Mouse (Mus musculus): Measurements from ENCODE around the gene Tet3. TPM values are rescaled to one million over a fixed set of nuclear protein-coding genes. Genes with fewer than 3 reads are reported as not detected.

The Tet3 gene
- polyA plus RNA-seq, 1 experiment = 7.0 TPM

GRCm38 (mm10) chr6:83439119-83439767 is 19.6 kb downstream of the Tet3 start:
- peaks cover 62% of the 10 kb centered on the region for H3K4me1 ChIP-seq (ENCODE audit: control insufficient read depth, insufficient read depth, insufficient read length, low read length)
- peak overlapping the region; percentile 90 for H3K4me3 ChIP-seq (ENCODE audit: insufficient read depth, low read depth, low read length)
- H3K27ac ChIP-seq (replicated peaks; ENCODE audit: low read depth, low read length) = peak overlapping the region; percentile 37; the same call in 1 of the 2 replicates

- no peak overlapping the region for H3K4me3 ChIP-seq (ENCODE audit: insufficient read depth, low read depth, low read length)
- H3K27ac ChIP-seq (replicated peaks; ENCODE audit: low read depth, low read length) = no peak overlapping the region
- H3K4me1 ChIP-seq (ENCODE audit: control insufficient read depth, insufficient read depth, insufficient read length, low read length) = peaks cover 63% of the 10 kb centered on the region
Measured at GRCm38 (mm10) chr6:83438584-83438983, 20.3 kb downstream of the Tet3 start.

DNA sequence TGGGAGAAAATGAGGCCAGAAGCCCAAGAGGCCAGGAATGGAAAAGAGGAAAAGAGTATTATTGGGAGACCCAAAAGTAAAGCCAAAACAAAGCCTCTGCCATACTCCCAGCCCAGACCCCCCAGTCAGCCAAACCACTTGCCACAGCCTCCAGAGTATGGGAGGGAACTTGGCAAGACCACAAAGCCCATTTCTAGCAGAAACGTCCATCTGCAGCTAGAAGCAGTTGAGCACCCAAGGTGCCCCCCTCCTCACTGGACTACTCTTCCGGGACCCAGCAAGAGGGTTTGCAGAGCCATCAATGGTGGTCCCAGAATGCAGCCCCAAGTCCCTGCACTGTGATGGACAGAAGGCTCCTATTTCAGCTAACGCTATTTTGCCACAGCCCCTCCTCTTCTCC is 21.1 kb downstream of the Tet3 start:
- H3K4me1 ChIP-seq (ENCODE audit: control insufficient read depth, insufficient read depth, insufficient read length, low read length) = peaks cover 60% of the 10 kb centered on the region

GRCm38 (mm10) chr6:83437225-83437624 is 21.7 kb downstream of the Tet3 start:
- Histone ChIP-seq H3K27ac (replicated peaks; ENCODE audit: low read depth, low read length) (no peak overlapping the region), H3K4me1 (ENCODE audit: control insufficient read depth, insufficient read depth, insufficient read length, low read length) (peaks cover 62% of the 10 kb centered on the region), H3K4me3 (ENCODE audit: insufficient read depth, low read depth, low read length) (no peak overlapping the region)

More for the DNA sequence above, 21.1 kb downstream of the Tet3 start:
- H3K27ac ChIP-seq (replicated peaks; ENCODE audit: low read depth, low read length) = no peak overlapping the region
- no peak overlapping the region for H3K4me3 ChIP-seq (ENCODE audit: insufficient read depth, low read depth, low read length)

GRCm38 (mm10) chr6:83436547-83436946 is 22.3 kb downstream of the Tet3 start:
- Histone ChIP-seq H3K4me1 (ENCODE audit: control insufficient read depth, insufficient read depth, insufficient read length, low read length) (peaks cover 58% of the 10 kb centered on the region), H3K27ac (replicated peaks; ENCODE audit: low read depth, low read length) (no peak overlapping the region)

DNA sequence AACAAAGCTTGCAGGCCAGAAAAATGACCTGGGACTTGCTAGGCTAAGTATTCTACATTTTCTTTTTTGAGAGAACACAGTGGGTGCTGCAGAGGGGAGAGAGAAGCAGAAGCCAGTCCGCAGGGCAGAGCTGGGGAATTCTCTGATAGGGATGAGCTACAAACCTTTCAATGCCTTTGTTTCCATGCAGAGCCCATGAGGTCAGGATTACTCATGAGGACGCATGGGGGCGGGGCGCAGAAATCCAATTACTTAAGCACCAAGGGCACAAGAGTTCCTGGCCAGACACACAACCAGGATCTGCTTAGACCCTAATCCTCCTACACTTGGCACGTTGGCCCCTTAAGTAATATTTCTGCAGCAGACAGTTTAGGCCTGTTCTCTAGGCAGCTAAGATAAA is 23.7 kb downstream of the Tet3 start:
- Histone ChIP-seq H3K4me1 (ENCODE audit: control insufficient read depth, insufficient read depth, insufficient read length, low read length) (peaks cover 54% of the 10 kb centered on the region), H3K27ac (replicated peaks; ENCODE audit: low read depth, low read length) (0 out of 2 replicates have a peak overlapping the region, but pooled peaks have one; percentile 1), H3K4me3 (ENCODE audit: insufficient read depth, low read depth, low read length) (no peak overlapping the region)

More at GRCm38 (mm10) chr6:83436547-83436946, 22.3 kb downstream of the Tet3 start:
- no peak overlapping the region for H3K4me3 ChIP-seq (ENCODE audit: insufficient read depth, low read depth, low read length)

GRCm38 (mm10) chr6:83433546-83433945 is 25.3 kb downstream of the Tet3 start:
- Histone ChIP-seq H3K4me3 (ENCODE audit: insufficient read depth, low read depth, low read length) (no peak overlapping the region), H3K27ac (replicated peaks; ENCODE audit: low read depth, low read length) (peak overlapping the region; percentile 2; the same call in 1 of the 2 replicates), H3K4me1 (ENCODE audit: control insufficient read depth, insufficient read depth, insufficient read length, low read length) (peaks cover 43% of the 10 kb centered on the region)

DNA sequence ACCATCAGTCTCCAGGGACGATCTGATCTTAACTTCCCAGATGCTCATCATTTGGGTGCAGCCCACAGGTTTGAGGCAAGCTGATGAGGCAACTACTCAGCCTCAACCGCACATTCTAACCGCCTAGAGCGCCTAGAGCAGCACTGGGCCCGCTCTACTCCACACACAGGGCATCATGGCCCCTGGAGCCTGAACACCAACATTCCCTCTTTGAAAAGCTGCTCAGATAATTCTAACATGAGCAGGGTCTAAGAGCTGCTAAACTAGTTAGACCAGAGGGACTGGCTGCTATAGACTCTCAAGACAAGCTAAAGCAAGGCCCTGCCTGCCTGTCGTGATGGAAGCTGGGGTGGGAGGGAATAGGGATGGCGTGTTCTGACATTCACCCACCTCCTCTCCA is 25.9 kb downstream of the Tet3 start:
- Histone ChIP-seq H3K4me1 (ENCODE audit: control insufficient read depth, insufficient read depth, insufficient read length, low read length) (peaks cover 47% of the 10 kb centered on the region), H3K27ac (replicated peaks; ENCODE audit: low read depth, low read length) (no peak overlapping the region), H3K4me3 (ENCODE audit: insufficient read depth, low read depth, low read length) (no peak overlapping the region)

DNA sequence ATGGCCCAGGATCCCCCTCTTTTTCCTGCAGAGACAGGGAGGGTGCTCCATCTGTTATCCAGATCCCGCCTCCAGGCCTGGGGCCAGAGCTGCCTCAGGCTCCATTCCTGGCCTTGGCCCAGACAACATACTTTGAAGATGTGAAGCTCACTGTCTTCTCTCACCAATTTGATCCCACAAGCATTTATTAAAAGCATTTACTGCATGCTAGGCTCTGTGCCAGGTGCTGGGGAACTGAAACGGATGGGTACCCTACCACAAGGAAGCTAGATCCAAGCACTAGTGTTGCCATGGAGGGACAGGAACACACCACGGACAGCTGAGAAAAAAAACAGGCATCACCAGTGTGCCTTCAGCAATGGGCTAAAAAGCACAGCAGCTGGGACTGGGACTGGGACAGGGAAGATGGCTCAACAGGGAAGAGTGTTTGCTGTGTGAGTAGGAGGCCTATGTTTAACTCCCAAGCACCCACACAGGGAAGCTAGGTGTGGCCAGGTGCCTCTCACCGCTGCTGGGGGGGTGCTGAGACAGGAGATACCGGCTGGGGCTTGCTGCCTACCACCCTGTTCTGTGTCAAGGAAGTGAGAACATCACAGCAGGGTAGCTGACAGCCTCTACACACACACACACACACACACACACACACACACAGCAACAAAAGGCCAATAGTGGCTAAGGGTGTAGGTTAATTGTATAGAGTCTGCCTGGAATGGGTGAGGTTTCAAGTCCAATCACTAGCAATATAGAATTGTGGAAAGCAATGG is 30.7 kb downstream of the Tet3 start:
- Histone ChIP-seq H3K4me3 (ENCODE audit: insufficient read depth, low read depth, low read length) (no peak overlapping the region), H3K4me1 (ENCODE audit: control insufficient read depth, insufficient read depth, insufficient read length, low read length) (peaks cover 37% of the 10 kb centered on the region), H3K27ac (replicated peaks; ENCODE audit: low read depth, low read length) (peak overlapping the region; percentile 15)

DNA sequence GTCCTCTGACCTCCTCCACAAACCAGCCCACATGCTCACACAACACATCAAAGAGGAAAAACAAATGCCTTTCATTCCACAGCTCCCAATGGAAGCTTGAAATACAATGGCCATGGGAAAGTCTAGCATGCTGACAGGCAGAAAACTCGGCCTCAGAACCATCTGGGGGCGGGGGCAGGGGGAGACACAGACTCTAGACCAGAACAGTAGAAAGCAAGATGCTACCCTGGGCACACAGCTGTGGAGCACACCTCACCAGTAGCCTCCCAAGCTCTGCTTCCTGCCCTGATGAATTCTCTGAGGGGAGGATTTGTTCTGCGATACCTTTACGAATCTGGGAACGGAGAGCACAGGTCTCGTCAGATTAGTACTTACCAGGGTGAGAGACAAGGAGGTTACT is 31.4 kb downstream of the Tet3 start:
- peaks cover 35% of the 10 kb centered on the region for H3K4me1 ChIP-seq (ENCODE audit: control insufficient read depth, insufficient read depth, insufficient read length, low read length)
- peak overlapping the region; percentile 15; the same call in 1 of the 2 replicates for H3K27ac ChIP-seq (replicated peaks; ENCODE audit: low read depth, low read length)
- no peak overlapping the region for H3K4me3 ChIP-seq (ENCODE audit: insufficient read depth, low read depth, low read length)

DNA sequence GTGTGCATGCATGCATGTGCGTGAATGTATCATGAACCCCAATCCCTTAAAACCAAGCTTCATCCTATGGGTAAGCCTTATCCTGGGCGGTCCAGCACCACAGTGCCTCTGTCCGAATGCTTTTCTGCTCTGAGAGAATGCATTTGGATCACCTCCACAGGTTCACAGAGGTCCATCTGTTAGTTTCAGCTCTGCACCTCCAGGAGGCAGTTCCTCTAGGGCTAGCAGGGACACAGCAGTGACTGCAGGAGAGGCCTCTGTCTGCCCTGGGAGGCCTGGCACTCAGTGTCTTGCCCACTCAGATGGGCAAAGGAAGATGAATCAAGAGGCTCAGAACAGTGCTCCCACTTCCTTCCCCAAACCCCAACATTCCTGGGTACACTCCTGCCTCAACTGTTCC is 32.3 kb downstream of the Tet3 start:
- Histone ChIP-seq H3K27ac (replicated peaks; ENCODE audit: low read depth, low read length) (no peak overlapping the region), H3K4me1 (ENCODE audit: control insufficient read depth, insufficient read depth, insufficient read length, low read length) (peaks cover 36% of the 10 kb centered on the region), H3K4me3 (ENCODE audit: insufficient read depth, low read depth, low read length) (no peak overlapping the region)

- Histone ChIP-seq H3K27ac (replicated peaks; ENCODE audit: low read depth, low read length) (peak overlapping the region; percentile 67), H3K4me1 (ENCODE audit: control insufficient read depth, insufficient read depth, insufficient read length, low read length) (peaks cover 38% of the 10 kb centered on the region)
Measured at GRCm38 (mm10) chr6:83424053-83424404, 34.9 kb downstream of the Tet3 start.

DNA sequence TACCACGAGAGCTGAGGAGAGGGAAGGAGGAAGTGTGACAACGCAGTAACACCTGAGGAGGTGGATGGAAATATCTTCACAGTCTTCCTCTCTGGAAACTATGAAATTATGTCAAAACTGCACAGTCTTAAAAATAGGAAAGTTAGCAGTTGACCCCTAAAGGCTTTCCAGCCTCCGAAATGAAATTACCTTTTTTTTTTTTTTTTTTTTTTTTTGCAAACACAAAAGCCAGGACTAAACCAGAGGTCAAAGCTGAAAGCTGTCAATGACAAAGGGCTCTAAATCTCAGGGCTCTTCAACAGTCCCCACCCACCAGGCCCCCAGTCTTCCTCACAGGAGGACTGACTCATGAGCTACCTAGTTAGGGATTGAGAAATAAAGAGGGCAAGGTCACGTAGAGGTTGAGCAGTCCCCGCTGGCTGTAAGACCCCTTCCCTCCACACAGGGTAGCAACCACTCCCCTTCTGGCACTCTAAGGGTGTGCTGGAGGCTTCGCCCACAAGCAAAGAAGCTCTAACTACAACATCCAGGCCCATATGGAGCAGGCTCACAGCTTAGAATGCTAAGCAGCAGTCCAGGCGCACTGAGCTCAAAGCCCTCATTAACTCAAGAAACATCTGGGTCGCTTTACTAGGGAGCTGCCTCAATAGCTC is 35.4 kb downstream of the Tet3 start:
- no peak overlapping the region for H3K4me3 ChIP-seq (ENCODE audit: insufficient read depth, low read depth, low read length)
- H3K4me1 ChIP-seq (ENCODE audit: control insufficient read depth, insufficient read depth, insufficient read length, low read length) = peaks cover 36% of the 10 kb centered on the region
- peak overlapping the region; percentile 67 for H3K27ac ChIP-seq (replicated peaks; ENCODE audit: low read depth, low read length)

More at GRCm38 (mm10) chr6:83424053-83424404, 34.9 kb downstream of the Tet3 start:
- H3K4me3 ChIP-seq (ENCODE audit: insufficient read depth, low read depth, low read length) = no peak overlapping the region

DNA sequence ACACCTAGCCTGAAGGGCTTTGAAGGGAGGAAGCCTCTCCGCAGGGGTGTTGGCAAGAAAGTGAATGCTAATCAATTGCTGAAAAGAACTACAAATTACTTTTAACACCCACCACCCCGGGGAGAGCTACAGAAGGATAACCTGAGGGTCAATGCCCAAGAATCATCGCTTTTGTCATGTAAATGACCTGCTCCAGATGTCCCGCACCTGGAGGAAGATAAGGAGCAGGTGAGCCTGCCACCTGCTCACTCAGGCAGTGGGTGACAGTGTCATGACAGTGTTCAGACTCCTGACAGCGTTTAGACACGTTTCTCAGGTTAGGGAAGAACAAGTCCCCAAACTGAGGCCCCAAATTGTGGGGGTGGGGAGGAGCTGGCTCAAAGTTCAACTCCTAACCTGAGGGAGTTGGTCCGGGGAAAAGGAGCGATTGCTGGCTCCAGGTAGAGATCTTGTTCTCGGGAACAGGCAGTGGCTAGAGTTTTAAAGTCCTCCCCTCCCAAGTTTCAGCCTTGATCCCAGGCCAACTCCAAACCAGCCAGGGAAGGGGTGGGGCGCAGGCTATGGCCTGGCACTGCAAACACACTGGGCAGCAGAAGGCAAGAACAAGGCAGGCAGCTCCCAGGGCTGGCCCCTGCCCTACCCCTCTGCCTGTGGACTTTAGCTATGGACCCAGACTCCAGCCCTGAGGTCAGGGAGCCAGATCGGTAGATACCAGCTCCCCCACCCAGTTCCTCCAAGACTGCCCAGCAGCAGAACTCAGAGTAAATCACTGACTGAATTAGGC is 36.8 kb downstream of the Tet3 start:
- Histone ChIP-seq H3K27ac (replicated peaks; ENCODE audit: low read depth, low read length) (no peak overlapping the region), H3K4me1 (ENCODE audit: control insufficient read depth, insufficient read depth, insufficient read length, low read length) (peaks cover 27% of the 10 kb centered on the region), H3K4me3 (ENCODE audit: insufficient read depth, low read depth, low read length) (no peak overlapping the region)

GRCm38 (mm10) chr6:83419516-83419915 is 39.4 kb downstream of the Tet3 start:
- Histone ChIP-seq H3K4me1 (ENCODE audit: control insufficient read depth, insufficient read depth, insufficient read length, low read length) (peaks cover 41% of the 10 kb centered on the region), H3K27ac (replicated peaks; ENCODE audit: low read depth, low read length) (no peak overlapping the region), H3K4me3 (ENCODE audit: insufficient read depth, low read depth, low read length) (no peak overlapping the region)
